Mouse (Mus musculus) neutrophil, adult 59 days (primary cell): ENCODE data around the gene Ccdc151. TPM values are rescaled to one million over a fixed set of nuclear protein-coding genes. Genes with fewer than 3 reads are reported as not detected.

Experiments used
- total RNA-seq, 2 experiments: library from RNA; stranded (reverse); gene quantifications; 1 replicate in 1 of 2; 2 replicates in 1 of 2; pipeline ENCODE4 v1.2.4; 2023

Gene Ccdc151
- total RNA-seq = not detected

DNA sequence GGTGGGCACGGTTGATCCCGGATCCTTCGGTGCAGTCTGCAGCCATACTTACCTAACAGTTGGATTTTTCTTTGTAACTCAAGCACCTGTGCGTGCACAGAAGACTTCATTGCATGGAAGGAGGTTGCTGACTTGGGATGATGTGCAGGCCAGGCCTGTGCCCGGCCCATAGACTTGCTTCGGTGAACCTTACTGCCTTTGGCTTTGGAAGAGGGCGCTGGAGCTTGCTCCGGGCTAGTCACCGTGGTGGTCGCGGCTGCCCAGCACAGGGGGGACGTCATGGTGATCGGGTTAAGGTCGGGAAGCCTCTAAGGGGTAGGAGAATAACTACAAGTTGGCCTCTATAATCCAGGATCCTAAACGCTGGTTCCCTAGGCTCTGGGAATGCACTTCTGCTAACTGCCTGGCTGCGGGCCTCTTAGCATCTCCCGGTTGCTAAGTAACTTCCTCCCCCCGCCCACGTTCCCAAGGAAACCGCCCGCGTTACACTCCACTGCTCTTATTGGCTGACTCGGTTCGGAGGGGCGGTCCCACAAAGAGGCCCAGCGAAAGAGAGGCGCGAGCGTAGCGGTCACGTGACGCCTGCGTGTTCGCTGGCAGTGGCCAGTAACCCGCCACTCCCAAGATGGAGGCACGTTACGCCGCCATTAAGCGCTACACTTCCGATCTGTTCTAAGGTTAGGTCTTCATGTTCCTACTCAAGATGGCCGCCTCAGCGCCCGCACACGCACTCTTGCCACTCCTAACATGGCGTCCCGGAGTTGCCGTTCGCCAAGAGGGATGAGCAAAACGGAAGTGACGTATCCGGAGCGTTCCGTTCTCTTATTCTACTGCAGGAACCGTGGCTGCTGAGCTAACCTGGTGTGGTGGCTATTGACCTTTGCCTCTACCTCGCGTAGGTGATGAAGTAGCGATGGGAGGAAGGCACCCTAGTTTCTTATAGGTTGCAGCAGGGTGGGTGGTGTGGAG is at the start of gene Ccdc151, which contains the start of gene Prkcsh:
Gene Ccdc151, minus strand, starts transcription at position 441 of the 969 bp plus-strand sequence.
Gene Prkcsh, plus strand, starts transcription at position 613 of the 969 bp plus-strand sequence.

GRCm38 (mm10) chr9:22051958-22052254 is 49.5 kb upstream of the Ccdc151 start, which contains the start of gene Elavl3:
Elavl3 (minus strand) TSS chr9:22052023.

DNA sequence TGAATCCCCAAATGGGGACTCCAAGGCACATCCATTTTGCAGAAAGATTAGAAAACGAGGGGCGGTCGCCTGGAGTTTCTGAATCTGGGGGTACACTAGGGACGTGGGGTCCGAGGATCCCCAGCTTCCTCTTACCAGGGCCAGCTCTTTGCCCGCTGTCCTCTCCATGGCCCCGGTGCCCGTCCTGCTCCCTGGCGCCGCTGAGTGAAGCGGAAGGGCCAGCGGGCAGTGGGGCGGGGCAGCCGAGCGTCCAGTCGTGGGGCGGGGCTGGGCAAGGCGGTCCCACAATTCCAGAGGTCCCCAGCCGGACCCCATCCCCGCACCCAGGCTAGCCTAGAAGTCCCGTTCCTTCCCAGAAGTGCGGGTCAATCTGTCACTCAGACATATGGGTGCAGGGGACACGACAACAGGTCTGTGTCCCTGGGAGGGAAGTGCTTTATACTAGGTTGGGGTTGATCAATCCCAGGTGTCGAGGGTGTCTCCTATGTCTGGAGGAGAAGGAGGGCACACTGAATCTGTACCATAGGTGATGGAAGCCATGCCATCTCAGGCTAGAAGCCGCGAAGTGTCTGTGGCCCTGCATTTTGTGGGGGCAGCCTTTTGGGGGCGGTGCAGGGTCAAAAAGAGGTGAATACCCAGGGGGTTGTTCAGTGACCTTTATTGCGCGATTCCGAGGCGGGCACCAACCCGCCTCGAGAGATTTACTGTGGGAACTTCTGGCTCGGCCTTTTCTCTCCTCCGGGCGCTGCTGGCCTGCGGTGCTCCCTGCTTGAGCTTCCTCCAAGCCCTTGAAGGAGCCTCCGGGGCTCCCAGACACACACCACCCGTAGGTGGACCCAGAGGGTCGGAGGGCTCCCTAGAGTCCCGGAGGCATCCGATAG is 13.0 kb downstream of the Ccdc151 start, which contains the start of gene Rgl3:
Gene Rgl3, minus strand, starts transcription at position 217 of the 881 bp plus-strand sequence.

DNA sequence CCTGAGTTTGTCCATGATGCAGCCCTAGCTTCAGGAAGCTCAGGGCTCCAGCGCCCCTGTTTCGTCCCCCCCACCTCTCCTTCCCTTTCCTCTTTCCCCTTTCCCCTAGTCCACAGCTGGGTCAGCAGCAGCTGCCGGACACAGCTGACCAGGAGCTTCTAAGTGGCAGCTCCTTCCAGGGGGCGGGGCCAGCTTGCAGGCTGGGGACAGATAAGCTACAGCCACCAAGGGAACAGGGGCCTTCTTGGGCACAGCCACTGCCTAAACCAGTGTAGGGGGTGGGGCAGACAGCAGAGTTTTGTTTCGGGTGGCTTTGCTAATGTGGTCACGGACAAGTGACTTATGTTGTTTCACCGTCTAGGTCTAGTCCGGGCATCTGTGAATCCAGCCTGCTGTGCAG is 39.0 kb downstream of the Ccdc151 start, which contains the start of gene Epor:
Gene Epor, minus strand, starts transcription at position 90 of the 400 bp plus-strand sequence.

DNA sequence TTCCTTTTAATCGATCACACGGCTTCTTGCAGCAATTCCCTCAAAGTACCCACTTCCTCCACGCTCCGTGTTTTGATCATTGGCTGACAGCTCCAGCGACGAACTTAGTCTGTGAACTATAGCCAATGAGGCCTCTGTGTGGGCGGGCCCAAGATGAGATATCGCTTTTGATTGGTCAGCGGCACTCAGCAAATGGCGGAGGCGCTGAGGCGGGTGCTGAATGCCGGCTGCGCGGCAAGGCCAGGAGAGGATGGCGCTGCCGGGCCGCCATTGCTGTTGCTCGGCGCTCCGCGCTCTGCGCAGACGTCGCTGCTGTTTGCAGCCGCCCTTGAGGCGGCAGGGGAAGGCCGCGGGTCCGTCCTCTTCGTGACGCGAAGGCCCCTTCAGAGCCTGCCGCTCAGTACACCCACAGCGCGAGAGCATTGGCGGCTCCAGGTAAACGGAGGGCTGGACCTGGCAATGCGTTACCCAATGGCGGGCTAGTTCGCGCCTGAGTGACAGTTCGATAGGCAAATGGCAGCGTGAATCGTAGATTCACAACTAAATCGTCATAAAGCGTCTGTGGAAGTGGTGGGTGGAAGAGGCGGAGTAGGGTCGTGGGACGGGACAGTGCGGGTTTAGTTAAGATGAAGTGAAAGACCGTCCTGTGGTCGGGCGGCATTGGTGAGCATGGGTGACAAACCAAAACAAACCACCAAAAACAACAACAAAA is 46.7 kb downstream of the Ccdc151 start, which contains the start of gene Swsap1:
Gene Swsap1, plus strand, starts transcription at position 186 of the 712 bp plus-strand sequence.

Other genes with a start within 250 kb of the Ccdc151 start
- 10 to 100 TPM; 26.1 to 36.9 TPM for gene Spc24, start 242.3 kb downstream of the Ccdc151 start, total RNA-seq
- under 1 TPM; 0.36 to 0.60 TPM for gene Kank2, start 203.9 kb downstream of the Ccdc151 start, total RNA-seq
- not detected for gene Angptl8, start 167.1 kb downstream of the Ccdc151 start, total RNA-seq
- gene Dock6, start 150.0 kb downstream of the Ccdc151 start, total RNA-seq = 1 to 10 TPM; 1.6 to 2.4 TPM
- 100 to 1,000 TPM; 172 to 188 TPM for gene Rab3d, start 84.4 kb downstream of the Ccdc151 start, total RNA-seq
- 1 to 10 TPM; 1.3 TPM for gene Ccdc159, start 75.2 kb downstream of the Ccdc151 start, total RNA-seq
- gene Tmem205, start 75.1 kb downstream of the Ccdc151 start, total RNA-seq = 10 to 100 TPM; 16.9 to 18.5 TPM
- gene Plppr2, start 65.6 kb downstream of the Ccdc151 start, total RNA-seq = 1 to 10 TPM; 1.0 TPM
- 1 to 10 TPM; 3.6 to 5.4 TPM for gene Swsap1, start 46.9 kb downstream of the Ccdc151 start, total RNA-seq
- gene Epor, start 39.1 kb downstream of the Ccdc151 start, total RNA-seq = 1 to 10 TPM; 3.4 to 8.7 TPM
- gene Rgl3, start 13.2 kb downstream of the Ccdc151 start, total RNA-seq = not detected
- 10 to 100 TPM; 53.0 to 58.7 TPM for gene Prkcsh, start 172 bp upstream of the Ccdc151 start, total RNA-seq
- not detected for gene Elavl3, start 49.4 kb upstream of the Ccdc151 start, total RNA-seq
- gene Gm49318, start 68.6 kb upstream of the Ccdc151 start, total RNA-seq = not detected
- 10 to 100 TPM in 1 of 2 experiments, 1 to 10 TPM in 1; 8.4 to 12.0 TPM for gene Zfp653, start 68.7 kb upstream of the Ccdc151 start, total RNA-seq
- gene Ecsit, start 82.8 kb upstream of the Ccdc151 start, total RNA-seq = 1 to 10 TPM; 7.1 to 8.9 TPM
- not detected for gene Cnn1, start 96.6 kb upstream of the Ccdc151 start, total RNA-seq
- gene Elof1, start 114.5 kb upstream of the Ccdc151 start, total RNA-seq = 10 to 100 TPM; 35.8 to 42.7 TPM
- 10 to 100 TPM; 17.1 to 26.9 TPM for gene Acp5, start 133.1 kb upstream of the Ccdc151 start, total RNA-seq
- 10 to 100 TPM; 14.6 to 16.6 TPM for gene Pigyl, start 154.2 kb upstream of the Ccdc151 start, total RNA-seq
- not detected for gene Zfp872, start 185.5 kb upstream of the Ccdc151 start, total RNA-seq
- gene Zfp809, start 223.1 kb upstream of the Ccdc151 start, total RNA-seq = 10 to 100 TPM; 15.5 TPM